Mouse (Mus musculus) c-Kit-positive CD71-positive TER-119-positive erythroid progenitor cells, embryonic 14.5 days (primary cell): Measurements from ENCODE around the gene Hmgcs2.

Experiments
- DNase-seq: peaks from one replicate; pipeline ENCODE4 v3.0.0-alpha.2; 2013; ENCODE audit warnings: low spot score

Gene Hmgcs2

DNA sequence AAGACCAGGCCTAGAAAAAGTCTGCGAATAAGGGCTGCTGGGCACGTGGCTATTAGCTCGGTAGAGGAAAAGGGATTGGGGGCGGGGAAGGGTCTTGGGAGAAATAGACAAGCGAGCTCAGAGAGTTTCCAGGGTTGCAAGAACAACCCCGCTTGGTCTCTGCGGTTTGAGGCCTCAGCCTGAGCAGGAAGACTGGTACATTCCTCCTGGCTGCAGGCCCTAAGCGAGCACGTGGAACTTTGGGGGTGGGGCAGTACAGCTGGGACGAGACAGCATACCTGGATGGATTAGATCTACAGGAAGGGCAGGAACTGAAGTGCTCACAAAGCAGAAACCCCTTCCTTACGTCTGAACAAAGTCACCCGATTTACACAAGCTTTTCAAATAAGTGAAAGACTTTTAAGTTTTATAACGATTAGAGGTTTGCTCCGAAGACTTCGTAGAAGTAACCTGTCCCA, 58.4 kb downstream of the Hmgcs2 start:
- peak; percentile 42 for DNase-seq

DNA sequence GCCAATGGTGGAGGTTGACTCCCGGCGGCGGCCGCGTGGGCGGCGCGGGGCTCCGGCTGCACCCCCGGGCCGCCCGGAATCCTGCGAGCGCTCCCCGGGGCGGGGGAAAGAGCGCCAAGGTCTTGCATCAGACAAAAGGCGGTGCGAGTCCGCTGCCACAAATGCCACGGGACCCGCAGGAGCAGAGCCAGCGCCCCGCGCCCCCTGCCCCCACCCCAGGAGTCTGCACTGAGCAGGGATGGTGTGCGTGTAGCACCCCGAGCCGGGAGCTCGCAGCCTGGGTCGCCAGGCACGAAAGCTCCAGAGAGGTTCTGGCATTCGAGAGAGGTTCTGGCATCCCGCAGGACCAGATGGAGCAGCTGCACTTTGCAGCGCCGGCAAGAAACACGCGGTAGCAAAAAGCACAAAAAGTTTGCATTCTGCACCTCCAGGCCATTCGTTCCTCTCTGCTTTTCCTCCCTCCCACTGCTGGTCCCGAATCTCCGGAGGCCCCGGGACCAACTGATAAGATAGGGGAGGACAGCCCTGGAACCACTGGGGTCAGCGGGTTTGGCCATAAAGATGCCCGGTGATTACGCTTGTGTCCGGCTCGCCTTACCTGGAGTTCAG, 59.0 kb downstream of the Hmgcs2 start:
- peak; percentile 40 for DNase-seq

DNA sequence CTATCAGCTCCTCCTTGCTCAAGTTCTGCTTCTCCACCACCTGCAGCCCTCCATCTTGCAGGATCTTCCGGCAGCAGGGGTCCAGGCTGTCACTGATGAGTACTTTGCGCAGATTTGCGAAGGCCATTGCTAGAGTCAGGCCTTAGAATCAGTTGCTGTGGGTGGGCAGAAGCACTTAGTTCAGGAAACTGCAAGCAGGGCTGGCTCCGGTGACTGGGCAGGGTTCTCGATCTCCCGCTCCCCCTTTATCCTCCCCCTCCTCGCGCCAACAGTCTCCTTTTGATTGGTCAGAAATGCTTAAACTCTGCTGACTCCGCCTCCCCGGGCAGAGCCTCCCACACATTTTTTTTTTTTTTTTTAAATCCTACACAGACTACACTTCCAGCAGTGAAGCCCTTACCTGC, 59.5 kb downstream of the Hmgcs2 start, which contains the start of gene Phgdh:
TSS of gene Phgdh (minus strand) at position 285 of the 404 bp plus-strand sequence.
- DNase-seq, result peak; percentile 53

- no peak for DNase-seq
Observed at GRCm38 (mm10) chr3:98340818-98341594, 60.8 kb downstream of the Hmgcs2 start.

- no peak for DNase-seq
Observed at GRCm38 (mm10) chr3:98343235-98343634, 63.0 kb downstream of the Hmgcs2 start.

DNA sequence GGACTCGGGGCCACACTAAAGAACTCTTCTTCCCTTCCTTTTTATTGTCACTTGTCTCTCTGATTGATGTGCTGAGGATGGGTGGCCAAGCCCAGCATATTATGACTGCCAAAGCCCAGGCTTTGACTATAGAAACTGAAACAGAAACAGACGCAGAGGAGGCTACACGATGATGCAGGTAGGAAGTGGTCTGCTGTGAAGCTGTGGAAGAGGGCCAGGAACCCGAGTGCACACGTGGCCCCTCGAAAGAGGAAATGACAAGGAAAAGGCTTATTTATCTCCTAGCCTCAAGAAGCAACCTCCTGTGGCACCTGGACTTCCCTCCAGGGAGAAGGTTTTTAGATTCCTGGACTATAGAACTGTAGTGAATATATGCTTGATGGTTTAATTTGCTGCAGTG, 67.9 kb downstream of the Hmgcs2 start:
- no peak for DNase-seq

- no peak for DNase-seq
Observed at GRCm38 (mm10) chr3:98348705-98349104, 68.5 kb downstream of the Hmgcs2 start.

GRCm38 (mm10) chr3:98353892-98354291, 73.7 kb downstream of the Hmgcs2 start:
- DNase-seq, result peak; percentile 45

GRCm38 (mm10) chr3:98355344-98356025, 75.2 kb downstream of the Hmgcs2 start:
- DNase-seq, result no peak

GRCm38 (mm10) chr3:98356026-98356365, 75.8 kb downstream of the Hmgcs2 start:
- no peak for DNase-seq

- DNase-seq, result no peak
Observed at GRCm38 (mm10) chr3:98356632-98357370, 76.6 kb downstream of the Hmgcs2 start.
